Mouse (Mus musculus): ENCODE data around the gene Cuedc2. TPM values are rescaled to one million over a fixed set of nuclear protein-coding genes. Genes with fewer than 3 reads are reported as not detected.

The Cuedc2 gene
- polyA plus RNA-seq, 1 experiment from 2014 or later, result 99.1 TPM

- Histone ChIP-seq H3K27ac (no peak overlapping the region), H3K4me2 (peak overlapping the region; percentile 100), H3K4me3 (peak overlapping the region; percentile 78; the same call in 1 of the 2 replicates), H3K9ac (no peak overlapping the region), H3K9me3 (replicated peaks) (no peaks in the 10 kb centered on the region), H3K27me3 (replicated peaks) (peaks cover 72% of the 10 kb centered on the region), H3K4me1 (peaks cover 42% of the 10 kb centered on the region), H3K36me3 (peaks cover 11% of the 10 kb centered on the region)
- no peak for ATAC-seq
- WGBS (ENCODE audit: insufficient replicate concordance), result 9% methylated on average over 29 of the region's 29 CpGs
Measured at GRCm38 (mm10) chr19:46326019-46326755, 12.3 kb downstream of the Cuedc2 start.

- Histone ChIP-seq H3K4me3 (no peak overlapping the region), H3K9me3 (replicated peaks) (no peaks in the 10 kb centered on the region), H3K9ac (no peak overlapping the region), H3K36me3 (no peaks in the 10 kb centered on the region), H3K4me1 (peaks cover 32% of the 10 kb centered on the region), H3K27me3 (replicated peaks) (peaks cover 85% of the 10 kb centered on the region), H3K4me2 (no peak overlapping the region), H3K27ac (no peak overlapping the region)
- ATAC-seq, result no peak
- WGBS (ENCODE audit: insufficient replicate concordance), result 39% methylated on average over 5 of the region's 5 CpGs
Measured at GRCm38 (mm10) chr19:46324918-46325317, 13.6 kb downstream of the Cuedc2 start.

- no peak overlapping the region for H3K4me2 ChIP-seq
- 41% methylated on average over 11 of the region's 11 CpGs for WGBS (ENCODE audit: insufficient replicate concordance)
Measured at GRCm38 (mm10) chr19:46324366-46324765, 14.1 kb downstream of the Cuedc2 start.

GRCm38 (mm10) chr19:46323716-46324115, 14.8 kb downstream of the Cuedc2 start:
- Histone ChIP-seq H3K4me2 (no peak overlapping the region), H3K9ac (no peak overlapping the region), H3K9me3 (replicated peaks) (no peaks in the 10 kb centered on the region), H3K27ac (no peak overlapping the region), H3K27me3 (replicated peaks) (peaks cover 90% of the 10 kb centered on the region), H3K4me1 (peaks cover 29% of the 10 kb centered on the region), H3K4me3 (no peak overlapping the region), H3K36me3 (no peaks in the 10 kb centered on the region)
- 59% methylated on average over 5 of the region's 5 CpGs for WGBS (ENCODE audit: insufficient replicate concordance)
- ATAC-seq, result no peak

More at GRCm38 (mm10) chr19:46324366-46324765, 14.1 kb downstream of the Cuedc2 start:
- no peak for ATAC-seq
- Histone ChIP-seq H3K27ac (no peak overlapping the region), H3K9ac (no peak overlapping the region), H3K36me3 (no peaks in the 10 kb centered on the region), H3K4me1 (peaks cover 29% of the 10 kb centered on the region), H3K9me3 (replicated peaks) (no peaks in the 10 kb centered on the region), H3K27me3 (replicated peaks) (peaks cover 90% of the 10 kb centered on the region), H3K4me3 (no peak overlapping the region)

GRCm38 (mm10) chr19:46322996-46323572, 15.4 kb downstream of the Cuedc2 start:
- Histone ChIP-seq H3K9ac (no peak overlapping the region), H3K4me3 (no peak overlapping the region), H3K4me2 (no peak overlapping the region), H3K36me3 (no peaks in the 10 kb centered on the region), H3K27me3 (replicated peaks) (peaks cover 96% of the 10 kb centered on the region), H3K27ac (no peak overlapping the region), H3K9me3 (replicated peaks) (no peaks in the 10 kb centered on the region), H3K4me1 (peaks cover 33% of the 10 kb centered on the region)
- 58% methylated on average over 13 of the region's 13 CpGs for WGBS (ENCODE audit: insufficient replicate concordance)
- no peak for ATAC-seq

GRCm38 (mm10) chr19:46322144-46322995, 16.1 kb downstream of the Cuedc2 start:
- no peak overlapping the region for H3K4me3 ChIP-seq
- H3K4me1 ChIP-seq, result peaks cover 34% of the 10 kb centered on the region
- H3K36me3 ChIP-seq, result no peaks in the 10 kb centered on the region
- no peaks in the 10 kb centered on the region for H3K9me3 ChIP-seq (replicated peaks)
- peaks cover 100% of the 10 kb centered on the region for H3K27me3 ChIP-seq (replicated peaks)
- no peak overlapping the region for H3K27ac ChIP-seq
- no peak for ATAC-seq
- WGBS (ENCODE audit: insufficient replicate concordance), result 48% methylated on average over 11 of the region's 11 CpGs
- no peak overlapping the region for H3K9ac ChIP-seq
- no peak overlapping the region for H3K4me2 ChIP-seq

GRCm38 (mm10) chr19:46321101-46321943, 17.2 kb downstream of the Cuedc2 start:
- Histone ChIP-seq H3K4me2 (no peak overlapping the region), H3K9me3 (replicated peaks) (no peaks in the 10 kb centered on the region), H3K4me1 (peaks cover 34% of the 10 kb centered on the region), H3K27me3 (replicated peaks) (peaks cover 100% of the 10 kb centered on the region), H3K27ac (no peak overlapping the region), H3K9ac (no peak overlapping the region), H3K36me3 (no peaks in the 10 kb centered on the region), H3K4me3 (no peak overlapping the region)
- WGBS (ENCODE audit: insufficient replicate concordance), result 33% methylated on average over 6 of the region's 6 CpGs
- no peak for ATAC-seq

GRCm38 (mm10) chr19:46320076-46320785, 18.3 kb downstream of the Cuedc2 start:
- Histone ChIP-seq H3K36me3 (no peaks in the 10 kb centered on the region), H3K4me3 (no peak overlapping the region), H3K9me3 (replicated peaks) (no peaks in the 10 kb centered on the region), H3K27me3 (replicated peaks) (peaks cover 100% of the 10 kb centered on the region), H3K4me2 (no peak overlapping the region), H3K4me1 (peaks cover 43% of the 10 kb centered on the region), H3K27ac (no peak overlapping the region), H3K9ac (no peak overlapping the region)
- no peak for ATAC-seq
- WGBS (ENCODE audit: insufficient replicate concordance), result 60% methylated on average over 8 of the region's 8 CpGs

- Histone ChIP-seq H3K27ac (no peak overlapping the region), H3K9me3 (replicated peaks) (no peaks in the 10 kb centered on the region), H3K27me3 (replicated peaks) (peaks cover 100% of the 10 kb centered on the region), H3K9ac (no peak overlapping the region), H3K36me3 (no peaks in the 10 kb centered on the region), H3K4me3 (peak overlapping the region; percentile 55; the same call in 1 of the 2 replicates), H3K4me1 (peaks cover 57% of the 10 kb centered on the region), H3K4me2 (peak overlapping the region; percentile 91)
- ATAC-seq, result no peak
- 12% methylated on average over 16 of the region's 16 CpGs for WGBS (ENCODE audit: insufficient replicate concordance)
Measured at GRCm38 (mm10) chr19:46318586-46319378, 19.7 kb downstream of the Cuedc2 start.

GRCm38 (mm10) chr19:46318031-46318471, 20.5 kb downstream of the Cuedc2 start:
- Histone ChIP-seq H3K9ac (peak overlapping the region; percentile 56; the same call in 1 of the 2 replicates), H3K36me3 (0 out of 2 replicates have a peak, but pooled peaks cover 4% of the 10 kb centered on the region), H3K4me3 (peak overlapping the region; percentile 55), H3K27ac (no peak overlapping the region), H3K9me3 (replicated peaks) (no peaks in the 10 kb centered on the region), H3K4me2 (peak overlapping the region; percentile 91), H3K4me1 (peaks cover 65% of the 10 kb centered on the region), H3K27me3 (replicated peaks) (peaks cover 99% of the 10 kb centered on the region)
- no peak for ATAC-seq
- 3% methylated on average over 36 of the region's 42 CpGs for WGBS (ENCODE audit: insufficient replicate concordance)
